Mouse (Mus musculus): ENCODE measurements around the gene Zfp945. TPM values are rescaled to one million over a fixed set of nuclear protein-coding genes. Genes with fewer than 3 reads are reported as not detected.
"Not testable (repeated sequence)": the region's sequence is repeated elsewhere in the genome, so short reads cannot be mapped to it uniquely, and the experiment has no call there.

Gene Zfp945
- total RNA-seq (2022) = 1 to 10 TPM; 4.1 to 7.5 (median 6.0) TPM

GRCm38 (mm10) chr17:22866845-22867481 is at the start of gene Zfp945:
TSS of gene Zfp945 (minus strand) at chr17:22867134.
- DNase-seq (ENCODE audit: low spot score) = peak; percentile 75

- no peak for DNase-seq (ENCODE audit: low spot score)
These were observed 21.4 kb upstream of the Zfp945 start for GRCm38 (mm10) chr17:22888302-22888701.

GRCm38 (mm10) chr17:22884059-22884698 is 17.2 kb upstream of the Zfp945 start:
- no peak for DNase-seq (ENCODE audit: low spot score)

GRCm38 (mm10) chr17:22877427-22878307 is 10.7 kb upstream of the Zfp945 start:
- DNase-seq (ENCODE audit: low spot score) = no peak

GRCm38 (mm10) chr17:22876316-22876715 is 9.4 kb upstream of the Zfp945 start:
- no peak for DNase-seq (ENCODE audit: low spot score)

- DNase-seq (ENCODE audit: low spot score) = not testable (repeated sequence)
These were observed 8.6 kb upstream of the Zfp945 start for GRCm38 (mm10) chr17:22875549-22875948.

- DNase-seq (ENCODE audit: low spot score) = no peak
These were observed 501 bp downstream of the Zfp945 start for GRCm38 (mm10) chr17:22866421-22866844.

GRCm38 (mm10) chr17:22821166-22821565 is 45.8 kb downstream of the Zfp945 start:
- DNase-seq (ENCODE audit: low spot score) = no peak

- no peak for DNase-seq (ENCODE audit: low spot score)
These were observed 48.7 kb downstream of the Zfp945 start for GRCm38 (mm10) chr17:22818199-22818595.

GRCm38 (mm10) chr17:22817471-22818198 is 49.3 kb downstream of the Zfp945 start:
- peak; percentile 75 for DNase-seq (ENCODE audit: low spot score)

GRCm38 (mm10) chr17:22799707-22800106 is 67.2 kb downstream of the Zfp945 start:
- no peak for DNase-seq (ENCODE audit: low spot score)

Other genes starting within 250 kb of the Zfp945 start
- gene Vmn2r113, start 75.8 kb upstream of the Zfp945 start, total RNA-seq (2022) = not detected
- not detected for gene Vmn2r-ps130, start 194.0 kb upstream of the Zfp945 start, total RNA-seq (2022)